Mouse (Mus musculus): ENCODE results near the gene Dis3l2. TPM values are rescaled to one million over a fixed set of nuclear protein-coding genes. Genes with fewer than 3 reads are reported as not detected.

The Dis3l2 gene
- polyA plus RNA-seq, 1 experiment from 2014 or later = 16.6 TPM

GRCm38 (mm10) chr1:86709546-86709945 lies 5.9 kb downstream of the Dis3l2 start:
- Histone ChIP-seq H3K4me1 (ENCODE audit: control insufficient read depth, insufficient read depth, low read length) (no peaks in the 10 kb centered on the region), H3K9me3 (replicated peaks; ENCODE audit: control insufficient read depth, low read length) (no peaks in the 10 kb centered on the region), H3K27me3 (ENCODE audit: control insufficient read depth, insufficient read depth, low read length) (no peaks in the 10 kb centered on the region), H3K9ac (ENCODE audit: low read length) (no peak overlapping the region), H3K4me3 (ENCODE audit: low read length) (no peak overlapping the region), H3K4me2 (ENCODE audit: low read depth, low read length) (no peak overlapping the region), H3K36me3 (ENCODE audit: control insufficient read depth, insufficient read depth) (no peaks in the 10 kb centered on the region), H3K27ac (ENCODE audit: low read length) (no peak overlapping the region)
- WGBS = 81% methylated on average over 4 of the region's 4 CpGs
- no peak for ATAC-seq (replicated peaks; ENCODE audit: extremely low read depth, insufficient read depth, low FRiP score)

GRCm38 (mm10) chr1:86712045-86712444 lies 8.4 kb downstream of the Dis3l2 start:
- no peak for ATAC-seq (replicated peaks; ENCODE audit: extremely low read depth, insufficient read depth, low FRiP score)
- no peaks in the 10 kb centered on the region for H3K9me3 ChIP-seq (replicated peaks; ENCODE audit: control insufficient read depth, low read length)
- H3K9ac ChIP-seq (ENCODE audit: low read length) = no peak overlapping the region
- H3K4me2 ChIP-seq (ENCODE audit: low read depth, low read length) = no peak overlapping the region
- WGBS = 80% methylated on average over 2 of the region's 2 CpGs
- no peaks in the 10 kb centered on the region for H3K4me1 ChIP-seq (ENCODE audit: control insufficient read depth, insufficient read depth, low read length)
- no peaks in the 10 kb centered on the region for H3K27me3 ChIP-seq (ENCODE audit: control insufficient read depth, insufficient read depth, low read length)
- H3K4me3 ChIP-seq (ENCODE audit: low read length) = no peak overlapping the region
- H3K36me3 ChIP-seq (ENCODE audit: control insufficient read depth, insufficient read depth) = no peaks in the 10 kb centered on the region
- no peak overlapping the region for H3K27ac ChIP-seq (ENCODE audit: low read length)

DNA sequence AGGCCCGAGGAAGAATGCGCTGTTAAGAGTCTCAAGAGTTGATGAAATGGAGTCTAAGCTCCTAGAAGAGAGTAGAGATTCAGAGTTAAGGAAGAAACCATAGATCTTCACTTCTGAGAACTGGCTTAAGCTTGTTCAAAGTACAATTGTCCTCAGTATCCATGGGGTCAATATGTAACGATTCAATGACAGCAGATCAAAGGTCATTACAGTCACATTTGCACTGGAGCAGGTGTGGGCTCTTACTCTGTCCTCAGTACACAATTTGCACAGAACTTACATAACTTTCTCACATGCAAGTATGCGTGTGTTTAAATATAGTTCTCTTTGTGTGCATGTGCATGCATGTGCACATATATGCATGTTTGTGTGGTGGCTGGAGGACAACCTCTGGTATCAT lies 9.4 kb downstream of the Dis3l2 start:
- Histone ChIP-seq H3K27ac (ENCODE audit: low read length) (no peak overlapping the region), H3K36me3 (ENCODE audit: control insufficient read depth, insufficient read depth) (no peaks in the 10 kb centered on the region), H3K4me1 (ENCODE audit: control insufficient read depth, insufficient read depth, low read length) (peaks cover 4% of the 10 kb centered on the region; the same call in 1 of the 2 replicates), H3K27me3 (ENCODE audit: control insufficient read depth, insufficient read depth, low read length) (no peaks in the 10 kb centered on the region), H3K4me2 (ENCODE audit: low read depth, low read length) (no peak overlapping the region), H3K9me3 (replicated peaks; ENCODE audit: control insufficient read depth, low read length) (no peaks in the 10 kb centered on the region), H3K9ac (ENCODE audit: low read length) (no peak overlapping the region), H3K4me3 (ENCODE audit: low read length) (no peak overlapping the region)
- ATAC-seq (replicated peaks; ENCODE audit: extremely low read depth, insufficient read depth, low FRiP score) = no peak
- 94% methylated on average over 4 of the region's 4 CpGs for WGBS

DNA sequence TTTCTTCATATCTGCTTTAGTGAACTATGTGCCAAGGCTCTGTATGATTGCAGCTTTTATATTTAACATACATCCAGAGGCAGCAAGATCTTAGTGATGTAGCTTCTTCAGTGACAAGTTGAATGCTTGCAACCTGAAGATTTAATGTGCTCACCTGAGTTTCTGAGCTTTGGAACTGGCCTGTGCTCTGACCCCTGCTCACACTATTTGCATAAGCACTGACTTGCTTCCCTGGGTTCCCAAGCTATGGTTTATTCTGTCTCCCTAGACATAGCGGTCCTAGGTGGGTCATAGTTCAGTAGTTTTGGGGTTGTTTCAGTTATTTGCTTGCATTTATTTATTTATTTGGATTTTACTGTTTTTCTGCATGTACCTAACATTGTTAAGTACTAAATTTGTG lies 14.6 kb downstream of the Dis3l2 start:
- Histone ChIP-seq H3K9ac (ENCODE audit: low read length) (no peak overlapping the region), H3K4me2 (ENCODE audit: low read depth, low read length) (no peak overlapping the region), H3K4me3 (ENCODE audit: low read length) (no peak overlapping the region), H3K27me3 (ENCODE audit: control insufficient read depth, insufficient read depth, low read length) (no peaks in the 10 kb centered on the region), H3K4me1 (ENCODE audit: control insufficient read depth, insufficient read depth, low read length) (peaks cover 6% of the 10 kb centered on the region; the same call in 1 of the 2 replicates), H3K36me3 (ENCODE audit: control insufficient read depth, insufficient read depth) (no peaks in the 10 kb centered on the region), H3K27ac (ENCODE audit: low read length) (no peak overlapping the region), H3K9me3 (replicated peaks; ENCODE audit: control insufficient read depth, low read length) (no peaks in the 10 kb centered on the region)
- 91% methylated on average over 1 of the region's 1 CpGs for WGBS
- ATAC-seq (replicated peaks; ENCODE audit: extremely low read depth, insufficient read depth, low FRiP score) = no peak

GRCm38 (mm10) chr1:86719391-86719790 lies 15.8 kb downstream of the Dis3l2 start:
- Histone ChIP-seq H3K9ac (ENCODE audit: low read length) (no peak overlapping the region), H3K4me2 (ENCODE audit: low read depth, low read length) (no peak overlapping the region), H3K4me3 (ENCODE audit: low read length) (no peak overlapping the region), H3K27ac (ENCODE audit: low read length) (no peak overlapping the region), H3K36me3 (ENCODE audit: control insufficient read depth, insufficient read depth) (no peaks in the 10 kb centered on the region), H3K27me3 (ENCODE audit: control insufficient read depth, insufficient read depth, low read length) (no peaks in the 10 kb centered on the region), H3K4me1 (ENCODE audit: control insufficient read depth, insufficient read depth, low read length) (peaks cover 6% of the 10 kb centered on the region; the same call in 1 of the 2 replicates), H3K9me3 (replicated peaks; ENCODE audit: control insufficient read depth, low read length) (no peaks in the 10 kb centered on the region)
- WGBS = 60% methylated on average over 4 of the region's 4 CpGs
- no peak for ATAC-seq (replicated peaks; ENCODE audit: extremely low read depth, insufficient read depth, low FRiP score)

GRCm38 (mm10) chr1:86733160-86733821 lies 29.7 kb downstream of the Dis3l2 start:
- Histone ChIP-seq H3K27ac (ENCODE audit: low read length) (no peak overlapping the region), H3K4me2 (ENCODE audit: low read depth, low read length) (no peak overlapping the region), H3K36me3 (ENCODE audit: control insufficient read depth, insufficient read depth) (no peaks in the 10 kb centered on the region), H3K4me1 (ENCODE audit: control insufficient read depth, insufficient read depth, low read length) (no peaks in the 10 kb centered on the region), H3K27me3 (ENCODE audit: control insufficient read depth, insufficient read depth, low read length) (no peaks in the 10 kb centered on the region), H3K9ac (ENCODE audit: low read length) (no peak overlapping the region), H3K9me3 (replicated peaks; ENCODE audit: control insufficient read depth, low read length) (no peaks in the 10 kb centered on the region), H3K4me3 (ENCODE audit: low read length) (no peak overlapping the region)
- no peak for ATAC-seq (replicated peaks; ENCODE audit: extremely low read depth, insufficient read depth, low FRiP score)
- WGBS = 70% methylated on average over 2 of the region's 2 CpGs

DNA sequence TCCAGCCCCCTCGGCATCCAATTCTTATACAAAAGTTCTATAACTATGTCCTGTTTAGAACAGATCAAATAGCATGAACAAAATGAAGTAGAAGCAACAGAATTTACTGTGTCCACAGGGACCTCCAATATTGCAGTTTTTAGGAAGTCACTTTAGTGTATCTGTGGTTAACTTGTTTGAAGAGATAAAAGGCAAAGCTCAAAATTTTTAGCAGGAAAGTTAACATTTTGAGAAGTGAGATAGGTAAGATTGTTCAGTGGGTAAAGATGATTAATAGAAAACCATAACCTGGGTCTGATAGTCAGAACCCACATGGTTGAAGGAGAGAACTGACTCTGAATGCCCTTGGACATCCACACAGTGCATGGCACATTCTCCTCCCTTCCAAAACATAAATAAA lies 32.8 kb downstream of the Dis3l2 start:
- Histone ChIP-seq H3K36me3 (ENCODE audit: control insufficient read depth, insufficient read depth) (no peaks in the 10 kb centered on the region), H3K27ac (ENCODE audit: low read length) (no peak overlapping the region), H3K9ac (ENCODE audit: low read length) (no peak overlapping the region), H3K4me2 (ENCODE audit: low read depth, low read length) (no peak overlapping the region), H3K4me3 (ENCODE audit: low read length) (no peak overlapping the region), H3K4me1 (ENCODE audit: control insufficient read depth, insufficient read depth, low read length) (no peaks in the 10 kb centered on the region), H3K9me3 (replicated peaks; ENCODE audit: control insufficient read depth, low read length) (no peaks in the 10 kb centered on the region), H3K27me3 (ENCODE audit: control insufficient read depth, insufficient read depth, low read length) (no peaks in the 10 kb centered on the region)
- 92% methylated on average over 1 of the region's 1 CpGs for WGBS
- no peak for ATAC-seq (replicated peaks; ENCODE audit: extremely low read depth, insufficient read depth, low FRiP score)

- 48% methylated on average over 3 of the region's 3 CpGs for WGBS
- H3K27ac ChIP-seq (ENCODE audit: low read length) = no peak overlapping the region
- H3K4me1 ChIP-seq (ENCODE audit: control insufficient read depth, insufficient read depth, low read length) = no peaks in the 10 kb centered on the region
- H3K27me3 ChIP-seq (ENCODE audit: control insufficient read depth, insufficient read depth, low read length) = no peaks in the 10 kb centered on the region
- H3K9me3 ChIP-seq (replicated peaks; ENCODE audit: control insufficient read depth, low read length) = no peaks in the 10 kb centered on the region
- no peak for ATAC-seq (replicated peaks; ENCODE audit: extremely low read depth, insufficient read depth, low FRiP score)
- H3K4me2 ChIP-seq (ENCODE audit: low read depth, low read length) = no peak overlapping the region
- no peak overlapping the region for H3K4me3 ChIP-seq (ENCODE audit: low read length)
- H3K9ac ChIP-seq (ENCODE audit: low read length) = no peak overlapping the region
- peaks cover 7% of the 10 kb centered on the region for H3K36me3 ChIP-seq (ENCODE audit: control insufficient read depth, insufficient read depth)
Measured at GRCm38 (mm10) chr1:86742896-86743295, 39.3 kb downstream of the Dis3l2 start.

GRCm38 (mm10) chr1:86747034-86747433 lies 43.4 kb downstream of the Dis3l2 start:
- Histone ChIP-seq H3K27ac (ENCODE audit: low read length) (no peak overlapping the region), H3K27me3 (ENCODE audit: control insufficient read depth, insufficient read depth, low read length) (no peaks in the 10 kb centered on the region), H3K9me3 (replicated peaks; ENCODE audit: control insufficient read depth, low read length) (no peaks in the 10 kb centered on the region), H3K4me2 (ENCODE audit: low read depth, low read length) (no peak overlapping the region), H3K9ac (ENCODE audit: low read length) (no peak overlapping the region), H3K36me3 (ENCODE audit: control insufficient read depth, insufficient read depth) (peaks cover 7% of the 10 kb centered on the region), H3K4me1 (ENCODE audit: control insufficient read depth, insufficient read depth, low read length) (no peaks in the 10 kb centered on the region), H3K4me3 (ENCODE audit: low read length) (no peak overlapping the region)
- ATAC-seq (replicated peaks; ENCODE audit: extremely low read depth, insufficient read depth, low FRiP score) = no peak
- WGBS = 94% methylated on average over 2 of the region's 2 CpGs

All from heart, embryonic 16.5 days (tissue).